Mouse (Mus musculus) brain, embryonic 14.5 days (tissue): Measurements from ENCODE around the gene Snrpf.
"Not testable (repeated sequence)": the region's sequence is repeated elsewhere in the genome, so short reads cannot be mapped to it uniquely, and the experiment has no call there.

Experiments used
- CTCF ChIP-seq: fragments of 200-500 bp; IDR thresholded peaks from 2 replicates; pipeline ENCODE4 v1.5.1; 2012; ENCODE audit warnings: inconsistent platforms, mild to moderate bottlenecking, moderate library complexity, borderline replicate concordance; ENCODE audit not compliant: insufficient read depth, insufficient read length; ENCODE audit errors: extremely low read depth
- POLR2A ChIP-seq: fragments of 200-500 bp; IDR thresholded peaks from 2 replicates; pipeline ENCODE4 v1.6.1; 2012; ENCODE audit warnings: mild to moderate bottlenecking, inconsistent platforms, borderline replicate concordance; ENCODE audit not compliant: poor library complexity, insufficient read depth, insufficient read length, severe bottlenecking; ENCODE audit errors: extremely low read depth

GRCm38 (mm10) chr10:93557971-93558370, 31.5 kb downstream of the Snrpf start:
- TF ChIP-seq CTCF, POLR2A: not testable (repeated sequence)
